Mouse (Mus musculus) CH12.LX (cell line): ENCODE measurements at regions not wholly inside any gene's neighbourhood (a gene's known extent, or its start where the extent isn't known, plus 50 kb on each side); places are given as distances from the start of the nearest gene placed in this dataset.

Source experiments
- DNase-seq: peaks from one replicate; pipeline ENCODE4 v3.0.0-alpha.2; 2013; ENCODE audit errors: extremely low read depth
- H3K27ac ChIP-seq: 2 replicates; pipeline ENCODE4 v1.5.1; 2012; ENCODE audit warnings: low read depth, mild to moderate bottlenecking, control low read depth, moderate library complexity; ENCODE audit not compliant: insufficient read depth
- H3K27me3 ChIP-seq: replicated peaks from 2 replicates; pipeline ENCODE3; 2012; ENCODE audit warnings: inconsistent platforms
- H3K36me3 ChIP-seq, 2 experiments: replicated peaks in 1 of 2; 2 replicates each; pipeline versions ENCODE3 to v1.6.1; 2012; ENCODE audit warnings: inconsistent platforms in 1 of 2, low read length in 1 of 2, mild to moderate bottlenecking in 1 of 2, mixed read lengths in 1 of 2, moderate library complexity in 1 of 2; ENCODE audit not compliant: control insufficient read depth in 1 of 2, insufficient read depth in 1 of 2
- H3K4me1 ChIP-seq, 2 experiments: 2 replicates each; pipeline ENCODE4 v1.6.1; 2012; ENCODE audit warnings: inconsistent platforms in 1 of 2, moderate library complexity in 1 of 2; ENCODE audit not compliant: insufficient read depth in 2 of 2, control insufficient read depth in 1 of 2
- H3K4me2 ChIP-seq: 2 replicates; pipeline ENCODE4 v1.6.1; 2012; ENCODE audit warnings: low read depth, mild to moderate bottlenecking, control low read depth; ENCODE audit not compliant: poor library complexity, insufficient read depth, severe bottlenecking
- H3K4me3 ChIP-seq, 3 experiments: fragments of 150-350 bp in 1 of 3; sonication (generic) in 1 of 3; replicated peaks in 1 of 3; 2 replicates each; pipeline versions ENCODE3 to v1.5.1; 2011 to 2012; ENCODE audit warnings: low read depth in 2 of 3, low read length in 2 of 3, mild to moderate bottlenecking in 2 of 3, moderate library complexity in 2 of 3, control low read depth in 1 of 3, improper control_type of control experiment in 1 of 3, inconsistent platforms in 1 of 3, mixed read lengths in 1 of 3; ENCODE audit not compliant: poor library complexity in 1 of 3
- H3K79me2 ChIP-seq: replicated peaks from 2 replicates; pipeline ENCODE4 v1.6.1; 2012; ENCODE audit warnings: mild to moderate bottlenecking, moderate library complexity; ENCODE audit not compliant: control insufficient read depth, poor library complexity, insufficient read depth, severe bottlenecking; ENCODE audit errors: extremely low read depth
- H3K9ac ChIP-seq: 2 replicates; pipeline ENCODE4 v1.6.1; 2012; ENCODE audit warnings: low read depth, mild to moderate bottlenecking, control low read depth, moderate library complexity; ENCODE audit not compliant: insufficient read depth
- H3K9me3 ChIP-seq: replicated peaks from 2 replicates; pipeline ENCODE3; 2012; ENCODE audit warnings: low read length, inconsistent platforms, mixed read lengths
- CHD1 ChIP-seq: IDR thresholded peaks from 2 replicates; pipeline ENCODE4 v1.6.1; 2012; ENCODE audit warnings: low read depth, low read length, improper control_type of control experiment, inconsistent platforms
- CHD2 ChIP-seq: IDR thresholded peaks from 2 replicates; pipeline ENCODE4 v1.6.1; 2011; ENCODE audit warnings: low read length, improper control_type of control experiment
- EP300 ChIP-seq: IDR thresholded peaks from 2 replicates; pipeline ENCODE4 v1.6.1; 2011; ENCODE audit warnings: low read length, improper control_type of control experiment
- ETS1 ChIP-seq: conservative IDR thresholded peaks from 2 replicates; pipeline ENCODE4 v1.6.1; 2012; ENCODE audit warnings: low read depth, mild to moderate bottlenecking, inconsistent platforms, low read length, improper control_type of control experiment, moderate library complexity
- GABPA ChIP-seq: IDR thresholded peaks from 2 replicates; pipeline ENCODE4 v1.6.1; 2012; ENCODE audit warnings: low read depth, low read length, improper control_type of control experiment, inconsistent platforms; ENCODE audit not compliant: insufficient replicate concordance
- JUND ChIP-seq: conservative IDR thresholded peaks from 2 replicates; pipeline ENCODE4 v1.6.1; 2011; ENCODE audit warnings: low read depth, low read length, improper control_type of control experiment
- MAZ ChIP-seq: IDR thresholded peaks from 2 replicates; pipeline ENCODE4 v1.6.1; 2012; ENCODE audit warnings: low read depth, mild to moderate bottlenecking, inconsistent platforms, low read length, improper control_type of control experiment, moderate library complexity
- MXI1 ChIP-seq: IDR thresholded peaks from 2 replicates; pipeline ENCODE4 v1.6.1; 2011; ENCODE audit warnings: mild to moderate bottlenecking, low read depth, low read length, improper control_type of control experiment
- MYC ChIP-seq: IDR thresholded peaks from 2 replicates; pipeline ENCODE4 v1.6.1; 2011; ENCODE audit warnings: low read depth, mild to moderate bottlenecking, improper control_type of control experiment, low read length
- NELFE ChIP-seq: IDR thresholded peaks from 2 replicates; pipeline ENCODE4 v1.6.1; 2011; ENCODE audit warnings: low read depth, low read length, improper control_type of control experiment
- POLR2A ChIP-seq: IDR thresholded peaks from 2 replicates; pipeline ENCODE4 v1.6.1; 2011; ENCODE audit warnings: low read depth, mild to moderate bottlenecking, improper control_type of control experiment, low read length
- POLR2AphosphoS2 ChIP-seq: IDR thresholded peaks from 2 replicates; pipeline ENCODE4 v1.6.1; 2011; ENCODE audit warnings: low read depth, low read length, improper control_type of control experiment
- RAD21 ChIP-seq: IDR thresholded peaks from 2 replicates; pipeline ENCODE4 v1.6.1; 2011; ENCODE audit warnings: low read depth, mild to moderate bottlenecking, low read length, improper control_type of control experiment, moderate library complexity
- RCOR1 ChIP-seq: conservative IDR thresholded peaks from 2 replicates; pipeline ENCODE4 v1.6.1; 2012; ENCODE audit warnings: low read depth, mild to moderate bottlenecking, inconsistent platforms, low read length, improper control_type of control experiment
- TCF12 ChIP-seq: IDR thresholded peaks from 2 replicates; pipeline ENCODE4 v1.6.1; 2014; ENCODE audit warnings: low read depth, mild to moderate bottlenecking, inconsistent platforms, low read length, improper control_type of control experiment
- USF2 ChIP-seq: conservative IDR thresholded peaks from 2 replicates; pipeline ENCODE4 v1.6.1; 2011; ENCODE audit warnings: low read depth, low read length, improper control_type of control experiment
- ZC3H11A ChIP-seq: IDR thresholded peaks from 2 replicates; pipeline ENCODE4 v1.6.1; 2012; ENCODE audit warnings: low read depth, mild to moderate bottlenecking, inconsistent platforms, low read length, improper control_type of control experiment
- ZKSCAN1 ChIP-seq: IDR thresholded peaks from 2 replicates; pipeline ENCODE4 v1.6.1; 2012; ENCODE audit warnings: low read depth, inconsistent platforms, low read length, improper control_type of control experiment, borderline replicate concordance
- ZMIZ1 ChIP-seq: IDR thresholded peaks from 2 replicates; pipeline ENCODE4 v1.6.1; 2012; ENCODE audit warnings: low read depth, mild to moderate bottlenecking, inconsistent platforms, low read length, improper control_type of control experiment
- ZNF384 ChIP-seq: IDR thresholded peaks from 2 replicates; pipeline ENCODE4 v1.6.1; 2012; ENCODE audit warnings: low read depth, low read length, improper control_type of control experiment, inconsistent platforms
- dilution Hi-C: fragments of 300-500 bp; cut with MboI; formaldehyde crosslinking; loops from 2 replicates; pipeline ENCODE4 v1.14.3; 2020; ENCODE audit warnings: low sequenced_read_pairs; ENCODE audit not compliant: extremely low pct_unique_long_range_greater_than_20kb, extremely low pct_ligation_motif_present
- in situ Hi-C: fragments of 300-500 bp; cut with MboI; formaldehyde crosslinking; loops from 3 replicates; pipeline ENCODE4 v1.14.3; 2019; ENCODE audit warnings: low sequenced_read_pairs, low pct_ligation_motif_present, low pct_unique_long_range_greater_than_20kb, mixed read lengths

GRCm38 (mm10) chr4:75466880-75467327 is 188.8 kb upstream of the Dmac1 start:
- H3K27me3 ChIP-seq = no peaks in the 10 kb centered on the region
- H3K4me2 ChIP-seq = no peak overlapping the region
- dilution Hi-C loops (no loop called here), in situ Hi-C loops (no loop called here)
- H3K4me1 ChIP-seq = no peaks in the 10 kb centered on the region
- no peaks in the 10 kb centered on the region for H3K36me3 ChIP-seq
- H3K4me3 ChIP-seq = no peak overlapping the region
- peaks cover 22% of the 10 kb centered on the region for H3K9me3 ChIP-seq
- DNase-seq = no peak
- no peak overlapping the region for H3K27ac ChIP-seq
- no peak overlapping the region for H3K9ac ChIP-seq
- TF ChIP-seq MYC = no peak
- no peak for TF ChIP-seq MAZ
- TF ChIP-seq ZMIZ1 = no peak
- TF ChIP-seq POLR2A = no peak
- no peak for TF ChIP-seq ZKSCAN1
- no peak for TF ChIP-seq JUND
- TF ChIP-seq EP300 = no peak
- TF ChIP-seq MXI1 = no peak
- no peaks in the 10 kb centered on the region for H3K79me2 ChIP-seq

GRCm38 (mm10) chr4:75463579-75463978 is 185.5 kb upstream of the Dmac1 start:
- in situ Hi-C loops (no loop called here), dilution Hi-C loops (no loop called here)
- Histone ChIP-seq H3K36me3 (no peaks in the 10 kb centered on the region), H3K9me3 (peaks cover 18% of the 10 kb centered on the region), H3K27ac (no peak overlapping the region), H3K4me2 (no peak overlapping the region), H3K4me3 (no peak overlapping the region), H3K9ac (no peak overlapping the region), H3K27me3 (no peaks in the 10 kb centered on the region), H3K79me2 (no peaks in the 10 kb centered on the region), H3K4me1 (no peaks in the 10 kb centered on the region)
- TF ChIP-seq ZNF384 = no peak
- no peak for TF ChIP-seq NELFE
- no peak for TF ChIP-seq CHD1
- TF ChIP-seq MAZ = no peak
- no peak for TF ChIP-seq GABPA
- no peak for TF ChIP-seq RCOR1
- no peak for TF ChIP-seq POLR2A
- no peak for TF ChIP-seq RAD21
- no peak for TF ChIP-seq USF2
- no peak for DNase-seq

GRCm38 (mm10) chr4:75449478-75449877 is 171.4 kb upstream of the Dmac1 start:
- no peaks in the 10 kb centered on the region for H3K27me3 ChIP-seq
- dilution Hi-C loops (no loop called here), in situ Hi-C loops (no loop called here)
- H3K36me3 ChIP-seq = no peaks in the 10 kb centered on the region
- no peak overlapping the region for H3K27ac ChIP-seq
- TF ChIP-seq ZC3H11A (no peak), ETS1 (no peak), TCF12 (no peak), ZKSCAN1 (no peak), GABPA (no peak), POLR2AphosphoS2 (no peak), CHD2 (no peak)
- H3K4me2 ChIP-seq = no peak overlapping the region
- DNase-seq = no peak
- no peaks in the 10 kb centered on the region for H3K79me2 ChIP-seq
- H3K9me3 ChIP-seq = peaks cover 34% of the 10 kb centered on the region
- no peak overlapping the region for H3K4me3 ChIP-seq
- H3K4me1 ChIP-seq = no peaks in the 10 kb centered on the region
- no peak overlapping the region for H3K9ac ChIP-seq
